Mouse (Mus musculus): ENCODE data around the gene Podxl. TPM values are rescaled to one million over a fixed set of nuclear protein-coding genes. Genes with fewer than 3 reads are reported as not detected.
"Not testable (repeated sequence)": the region's sequence is repeated elsewhere in the genome, so short reads cannot be mapped to it uniquely, and the experiment has no call there.

Podxl gene
- polyA plus RNA-seq, 1 experiment from 2014 or later, result 76.8 TPM

GRCm38 (mm10) chr6:31571459-31571858 is 7.7 kb upstream of the Podxl start:
- no peak overlapping the region for H3K4me3 ChIP-seq (ENCODE audit: low read length)
- H3K9ac ChIP-seq (replicated peaks; ENCODE audit: low read length), result no peak overlapping the region
- no peak for ATAC-seq (ENCODE audit: low FRiP score, low TSS enrichment)
- H3K4me1 ChIP-seq (ENCODE audit: insufficient read depth, low read length), result no peaks in the 10 kb centered on the region
- H3K36me3 ChIP-seq (ENCODE audit: insufficient read depth, low read length), result no peaks in the 10 kb centered on the region
- 46% methylated on average over 3 of the region's 3 CpGs for WGBS
- H3K27ac ChIP-seq (ENCODE audit: low read length), result no peak overlapping the region
- H3K4me2 ChIP-seq (replicated peaks; ENCODE audit: low read depth, low read length), result no peak overlapping the region
- peaks cover 11% of the 10 kb centered on the region; the same call in 1 of the 2 replicates for H3K27me3 ChIP-seq (ENCODE audit: insufficient read depth, low read length)
- no peaks in the 10 kb centered on the region for H3K9me3 ChIP-seq (ENCODE audit: low read length)

- Histone ChIP-seq H3K4me2 (replicated peaks; ENCODE audit: low read depth, low read length) (no peak overlapping the region), H3K36me3 (ENCODE audit: insufficient read depth, low read length) (no peaks in the 10 kb centered on the region), H3K27me3 (ENCODE audit: insufficient read depth, low read length) (peaks cover 39% of the 10 kb centered on the region), H3K9ac (replicated peaks; ENCODE audit: low read length) (no peak overlapping the region), H3K27ac (ENCODE audit: low read length) (no peak overlapping the region), H3K4me3 (ENCODE audit: low read length) (no peak overlapping the region), H3K9me3 (ENCODE audit: low read length) (no peaks in the 10 kb centered on the region), H3K4me1 (ENCODE audit: insufficient read depth, low read length) (peaks cover 9% of the 10 kb centered on the region; the same call in 1 of the 2 replicates)
- no peak for ATAC-seq (ENCODE audit: low FRiP score, low TSS enrichment)
- WGBS, result 33% methylated on average over 7 of the region's 7 CpGs
These were observed 4.4 kb upstream of the Podxl start for GRCm38 (mm10) chr6:31568070-31568595.

GRCm38 (mm10) chr6:31567200-31567599 is 3.4 kb upstream of the Podxl start:
- Histone ChIP-seq H3K9me3 (ENCODE audit: low read length) (no peaks in the 10 kb centered on the region), H3K36me3 (ENCODE audit: insufficient read depth, low read length) (no peaks in the 10 kb centered on the region), H3K9ac (replicated peaks; ENCODE audit: low read length) (no peak overlapping the region), H3K4me1 (ENCODE audit: insufficient read depth, low read length) (peaks cover 10% of the 10 kb centered on the region; the same call in 1 of the 2 replicates), H3K4me2 (replicated peaks; ENCODE audit: low read depth, low read length) (no peak overlapping the region), H3K27ac (ENCODE audit: low read length) (no peak overlapping the region), H3K4me3 (ENCODE audit: low read length) (no peak overlapping the region), H3K27me3 (ENCODE audit: insufficient read depth, low read length) (peaks cover 48% of the 10 kb centered on the region)
- 41% methylated on average over 7 of the region's 7 CpGs for WGBS
- no peak for ATAC-seq (ENCODE audit: low FRiP score, low TSS enrichment)

GRCm38 (mm10) chr6:31564901-31565391 is 1.2 kb upstream of the Podxl start:
- Histone ChIP-seq H3K4me3 (ENCODE audit: low read length) (peak overlapping the region; percentile 69), H3K27ac (ENCODE audit: low read length) (no peak overlapping the region), H3K27me3 (ENCODE audit: insufficient read depth, low read length) (peaks cover 68% of the 10 kb centered on the region), H3K4me1 (ENCODE audit: insufficient read depth, low read length) (peaks cover 14% of the 10 kb centered on the region; the same call in 1 of the 2 replicates), H3K4me2 (replicated peaks; ENCODE audit: low read depth, low read length) (peak overlapping the region; percentile 92), H3K9me3 (ENCODE audit: low read length) (no peaks in the 10 kb centered on the region), H3K36me3 (ENCODE audit: insufficient read depth, low read length) (no peaks in the 10 kb centered on the region), H3K9ac (replicated peaks; ENCODE audit: low read length) (no peak overlapping the region)
- 4% methylated on average over 17 of the region's 17 CpGs for WGBS
- no peak for ATAC-seq (ENCODE audit: low FRiP score, low TSS enrichment)

- H3K27me3 ChIP-seq (ENCODE audit: insufficient read depth, low read length), result peaks cover 76% of the 10 kb centered on the region
- H3K9ac ChIP-seq (replicated peaks; ENCODE audit: low read length), result peak overlapping the region; percentile 38; the same call in 1 of the 2 replicates
- peak overlapping the region; percentile 69 for H3K4me3 ChIP-seq (ENCODE audit: low read length)
- H3K36me3 ChIP-seq (ENCODE audit: insufficient read depth, low read length), result no peaks in the 10 kb centered on the region
- ATAC-seq (ENCODE audit: low FRiP score, low TSS enrichment), result peak; percentile 55
- H3K4me1 ChIP-seq (ENCODE audit: insufficient read depth, low read length), result peaks cover 14% of the 10 kb centered on the region; the same call in 1 of the 2 replicates
- no peaks in the 10 kb centered on the region for H3K9me3 ChIP-seq (ENCODE audit: low read length)
- 0 out of 2 replicates have a peak overlapping the region, but pooled peaks have one; percentile 38 for H3K27ac ChIP-seq (ENCODE audit: low read length)
- WGBS, result 0% methylated on average over 18 of the region's 18 CpGs
- peak overlapping the region; percentile 92 for H3K4me2 ChIP-seq (replicated peaks; ENCODE audit: low read depth, low read length)
These were observed 376 bp upstream of the Podxl start for GRCm38 (mm10) chr6:31564182-31564531.

- peak overlapping the region; percentile 76 for H3K9ac ChIP-seq (replicated peaks; ENCODE audit: low read length)
- peaks cover 82% of the 10 kb centered on the region for H3K27me3 ChIP-seq (ENCODE audit: insufficient read depth, low read length)
- H3K27ac ChIP-seq (ENCODE audit: low read length), result peak overlapping the region; percentile 41; the same call in 1 of the 2 replicates
- peak overlapping the region; percentile 92 for H3K4me2 ChIP-seq (replicated peaks; ENCODE audit: low read depth, low read length)
- H3K4me3 ChIP-seq (ENCODE audit: low read length), result peak overlapping the region; percentile 69
- no peak for ATAC-seq (ENCODE audit: low FRiP score, low TSS enrichment)
- WGBS, result 9% methylated on average over 16 of the region's 16 CpGs
- H3K9me3 ChIP-seq (ENCODE audit: low read length), result no peaks in the 10 kb centered on the region
- no peaks in the 10 kb centered on the region for H3K36me3 ChIP-seq (ENCODE audit: insufficient read depth, low read length)
- H3K4me1 ChIP-seq (ENCODE audit: insufficient read depth, low read length), result peaks cover 14% of the 10 kb centered on the region; the same call in 1 of the 2 replicates
These were observed 1.3 kb downstream of the Podxl start for GRCm38 (mm10) chr6:31562371-31563080.

- Histone ChIP-seq H3K27ac (ENCODE audit: low read length) (0 out of 2 replicates have a peak overlapping the region, but pooled peaks have one; percentile 41), H3K9ac (replicated peaks; ENCODE audit: low read length) (peak overlapping the region; percentile 76), H3K27me3 (ENCODE audit: insufficient read depth, low read length) (peaks cover 77% of the 10 kb centered on the region), H3K4me1 (ENCODE audit: insufficient read depth, low read length) (peaks cover 14% of the 10 kb centered on the region; the same call in 1 of the 2 replicates), H3K4me2 (replicated peaks; ENCODE audit: low read depth, low read length) (peak overlapping the region; percentile 92), H3K4me3 (ENCODE audit: low read length) (peak overlapping the region; percentile 69)
- not testable (repeated sequence) for ATAC-seq (ENCODE audit: low FRiP score, low TSS enrichment); H3K36me3 ChIP-seq (ENCODE audit: insufficient read depth, low read length); H3K9me3 ChIP-seq (ENCODE audit: low read length)
- WGBS, result 50% methylated on average over 3 of the region's 3 CpGs
These were observed 1.8 kb downstream of the Podxl start for GRCm38 (mm10) chr6:31561948-31562347.

GRCm38 (mm10) chr6:31560138-31560959 is 3.4 kb downstream of the Podxl start:
- Histone ChIP-seq H3K27me3 (ENCODE audit: insufficient read depth, low read length) (peaks cover 64% of the 10 kb centered on the region), H3K27ac (ENCODE audit: low read length) (0 out of 2 replicates have a peak overlapping the region, but pooled peaks have one; percentile 18), H3K4me2 (replicated peaks; ENCODE audit: low read depth, low read length) (peak overlapping the region; percentile 92), H3K4me3 (ENCODE audit: low read length) (peak overlapping the region; percentile 69), H3K36me3 (ENCODE audit: insufficient read depth, low read length) (no peaks in the 10 kb centered on the region), H3K9ac (replicated peaks; ENCODE audit: low read length) (peak overlapping the region; percentile 37; the same call in 1 of the 2 replicates), H3K4me1 (ENCODE audit: insufficient read depth, low read length) (peaks cover 14% of the 10 kb centered on the region; the same call in 1 of the 2 replicates), H3K9me3 (ENCODE audit: low read length) (no peaks in the 10 kb centered on the region)
- 20% methylated on average over 13 of the region's 13 CpGs for WGBS
- no peak for ATAC-seq (ENCODE audit: low FRiP score, low TSS enrichment)

GRCm38 (mm10) chr6:31556460-31557100 is 7.2 kb downstream of the Podxl start:
- H3K9me3 ChIP-seq (ENCODE audit: low read length), result no peaks in the 10 kb centered on the region
- no peak overlapping the region for H3K4me3 ChIP-seq (ENCODE audit: low read length)
- no peak for ATAC-seq (ENCODE audit: low FRiP score, low TSS enrichment)
- H3K4me2 ChIP-seq (replicated peaks; ENCODE audit: low read depth, low read length), result no peak overlapping the region
- H3K27ac ChIP-seq (ENCODE audit: low read length), result no peak overlapping the region
- no peak overlapping the region for H3K9ac ChIP-seq (replicated peaks; ENCODE audit: low read length)
- WGBS, result 87% methylated on average over 7 of the region's 7 CpGs
- peaks cover 32% of the 10 kb centered on the region for H3K27me3 ChIP-seq (ENCODE audit: insufficient read depth, low read length)
- H3K4me1 ChIP-seq (ENCODE audit: insufficient read depth, low read length), result 0 out of 2 replicates have a peak, but pooled peaks cover 4% of the 10 kb centered on the region
- no peaks in the 10 kb centered on the region for H3K36me3 ChIP-seq (ENCODE audit: insufficient read depth, low read length)
